In the genomic region with DNA sequence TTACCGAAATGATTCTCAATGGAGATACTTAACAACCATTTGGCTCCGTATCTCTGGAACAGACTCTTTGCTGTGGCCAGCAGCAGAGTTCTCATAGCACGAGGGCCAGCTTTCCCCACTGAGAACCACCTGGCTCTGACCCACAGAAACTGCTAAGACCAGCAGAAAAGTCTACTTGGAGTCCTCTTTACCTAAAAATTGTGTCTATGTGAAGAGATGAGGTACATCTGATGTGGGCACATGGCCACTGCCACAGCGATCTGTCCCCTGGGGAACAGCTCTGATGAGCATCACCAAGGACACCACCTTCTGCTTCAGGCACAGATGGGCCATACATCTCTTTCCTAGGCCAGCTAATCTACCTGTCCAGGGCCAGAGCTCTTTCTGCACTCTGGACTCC, we compare ENCODE assay signal across 25 mouse cellular contexts.
DNase-seq lines count a peak whose midpoint lies in the region; ATAC-seq lines count a peak whose summit lies in the region.
"Had no signal": no experiment of that assay in that cellular context is flagged by ENCODE, and none has a peak within 500 bp of the region (broad histone marks: within the 10 kb centered on the region; RNA-seq: fewer than 3 reads in every experiment).

No protein-coding gene starts in this region.

- no peak overlapping the region for H3K4me3 ChIP-seq in midbrain, embryonic 15.5 days
- H3K4me3 ChIP-seq: embryonic facial prominence, embryonic 15.5 days; erythroblast, embryonic 14.5 days; forebrain, embryonic 10.5 days; heart, embryonic 12.5 days; hindbrain, embryonic 15.5 days had no signal

- H3K27ac ChIP-seq in midbrain, embryonic 15.5 days: no peak overlapping the region
- H3K27ac ChIP-seq: embryonic facial prominence, embryonic 15.5 days; forebrain, embryonic 10.5 days; hindbrain, embryonic 15.5 days had no signal

- no peak for DNase-seq in cerebellum, postnatal 4 days (ENCODE audit: low spot score in 2 of 2)
- peak; percentile 84 for DNase-seq in cerebellum, adult 11-12 months
- DNase-seq in cerebellum, adult 9-10 months: peak; percentile 86
- peak; percentile 77 to 81 for DNase-seq in cerebellum, postnatal 25 days
- no peak for DNase-seq in embryo, embryonic 10.5 days (ENCODE audit: low spot score)
- DNase-seq: adrenal gland, postnatal 10 days; B cell, adult 2 months; embryo, embryonic 11 days; gastrocnemius, postnatal 36 days; heart, adult 18-20 months; heart, postnatal 36 days; kidney, adult 8-10 months had no signal

- no peak overlapping the region for H3K4me2 ChIP-seq in midbrain, embryonic 15.5 days
- H3K4me2 ChIP-seq: embryonic facial prominence, embryonic 15.5 days; heart, embryonic 12.5 days; hindbrain, embryonic 15.5 days had no signal

- no peaks in the 10 kb centered on the region for H3K9me3 ChIP-seq in midbrain, embryonic 15.5 days
- H3K9me3 ChIP-seq: embryonic facial prominence, embryonic 15.5 days; forebrain, embryonic 10.5 days; G1E; heart, embryonic 12.5 days; hindbrain, embryonic 15.5 days had no signal

- WGBS in midbrain, embryonic 15.5 days: 91% methylated on average over 4 of the region's 4 CpGs

- H3K27me3 ChIP-seq in midbrain, embryonic 15.5 days (replicated peaks): no peaks in the 10 kb centered on the region
- H3K27me3 ChIP-seq: embryonic facial prominence, embryonic 15.5 days; heart, embryonic 12.5 days; hindbrain, embryonic 15.5 days had no signal

- H3K9ac ChIP-seq in midbrain, embryonic 15.5 days: no peak overlapping the region
- H3K9ac ChIP-seq: embryonic facial prominence, embryonic 15.5 days; heart, embryonic 12.5 days; hindbrain, embryonic 15.5 days had no signal

- H3K36me3 ChIP-seq in midbrain, embryonic 15.5 days (replicated peaks): 0 out of 2 replicates have a peak, but pooled peaks cover 2% of the 10 kb centered on the region
- H3K36me3 ChIP-seq: embryonic facial prominence, embryonic 15.5 days; forebrain, embryonic 10.5 days; G1E; heart, embryonic 12.5 days had no signal

- H3K4me1 ChIP-seq in midbrain, embryonic 15.5 days: no peaks in the 10 kb centered on the region
- H3K4me1 ChIP-seq: embryonic facial prominence, embryonic 15.5 days; heart, embryonic 12.5 days; hindbrain, embryonic 15.5 days had no signal

- ATAC-seq in cerebellum, adult (ENCODE audit: insufficient number of reproducible peaks, low FRiP score, low TSS enrichment): peak; percentile 68
- ATAC-seq in megakaryocyte progenitor cell, adult 5-6 weeks (replicated peaks; ENCODE audit: poor library complexity): no peak
- no peak for ATAC-seq in midbrain, embryonic 15.5 days (replicated peaks)
- ATAC-seq: CD4-positive, CD25-positive, alpha-beta regulatory T cell, adult 4 months; forebrain, embryonic 14.5 days; inflammation-experienced regulatory T-cells, adult 6 months; intestine, postnatal 0 days had no signal

Comparison
In these comparisons a context has a peak if more than half of its experiments do, and no peak if none do; other contexts are left out.
1. DNase-seq: peak in cerebellum, adult 11-12 months (single experiment), cerebellum, adult 9-10 months (single experiment) and cerebellum, postnatal 25 days (2 of 2); none in cerebellum, postnatal 4 days (0 of 2) and embryo, embryonic 10.5 days (single experiment).